Mouse (Mus musculus): ENCODE data around the gene Arsj. TPM values are rescaled to one million over a fixed set of nuclear protein-coding genes. Genes with fewer than 3 reads are reported as not detected.
A peak's percentile ranks its signal among the peaks of the same experiment; 100 is the strongest.

Gene Arsj
- polyA plus RNA-seq, 1 experiment from 2014 or later, result 1.5 TPM

- H3K27ac ChIP-seq (ENCODE audit: low read length), result no peak overlapping the region
- peak; percentile 25; the same call in 1 of the 2 replicates for ATAC-seq
Measured at GRCm38 (mm10) chr3:126397451-126397850, 34.0 kb downstream of the Arsj start.

DNA sequence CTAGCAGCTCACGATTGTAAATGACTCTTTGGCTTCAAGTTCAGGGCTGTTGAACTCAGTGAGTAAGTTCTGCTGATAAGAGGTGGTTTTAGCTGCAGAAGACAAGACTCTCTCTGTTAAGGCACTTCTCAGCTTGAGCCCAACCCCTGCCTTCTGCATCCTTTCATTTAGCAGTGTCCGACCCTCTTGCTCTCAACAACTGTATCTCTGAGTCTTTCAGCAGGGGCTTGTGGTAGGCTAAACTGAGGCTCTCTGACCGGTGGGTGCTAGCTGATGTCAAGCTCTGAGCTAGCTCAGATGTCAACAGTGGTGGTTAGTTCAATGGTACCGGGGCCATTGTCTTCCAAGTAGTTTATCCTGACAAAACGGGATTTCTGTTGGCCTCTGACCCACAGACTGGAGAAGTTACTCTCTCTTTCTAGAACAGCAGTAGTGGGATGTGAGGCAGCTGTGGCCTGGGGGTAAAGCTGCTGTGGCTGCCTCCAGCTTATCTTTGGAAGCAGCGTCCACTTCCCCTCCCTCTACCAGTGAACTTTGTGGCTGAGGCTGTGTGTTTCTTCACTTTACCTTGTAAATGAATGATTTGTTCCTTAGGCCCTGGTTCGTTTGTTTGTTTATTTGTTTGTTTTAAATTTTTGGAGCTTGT lies 34.6 kb downstream of the Arsj start:
- Histone ChIP-seq H3K4me1 (ENCODE audit: insufficient read depth, low read depth, low read length) (no peaks in the 10 kb centered on the region), H3K4me3 (ENCODE audit: low read depth, low read length) (no peak overlapping the region), H3K36me3 (ENCODE audit: insufficient read depth, low read length) (no peaks in the 10 kb centered on the region), H3K27ac (ENCODE audit: low read length) (no peak overlapping the region), H3K9ac (replicated peaks; ENCODE audit: low read depth) (no peak overlapping the region), H3K9me3 (ENCODE audit: low read length) (no peaks in the 10 kb centered on the region), H3K27me3 (replicated peaks; ENCODE audit: insufficient read depth, low read length) (no peaks in the 10 kb centered on the region), H3K4me2 (replicated peaks; ENCODE audit: low read depth, low read length) (no peak overlapping the region)
- no peak for ATAC-seq
- peak; percentile 13 for DNase-seq (ENCODE audit: low spot score)
- TF ChIP-seq EP300 (IDR thresholded peaks at IDR 0.05), result no peak
- WGBS, result 37% methylated on average over 7 of the region's 7 CpGs

More at GRCm38 (mm10) chr3:126397451-126397850, 34.0 kb downstream of the Arsj start:
- DNase-seq (ENCODE audit: low spot score), result peak; percentile 49
- H3K4me3 ChIP-seq (ENCODE audit: low read depth, low read length), result no peak overlapping the region
- 66% methylated on average over 2 of the region's 2 CpGs for WGBS
- no peaks in the 10 kb centered on the region for H3K9me3 ChIP-seq (ENCODE audit: low read length)
- no peak overlapping the region for H3K4me2 ChIP-seq (replicated peaks; ENCODE audit: low read depth, low read length)
- H3K9ac ChIP-seq (replicated peaks; ENCODE audit: low read depth), result no peak overlapping the region
- H3K4me1 ChIP-seq (ENCODE audit: insufficient read depth, low read depth, low read length), result no peaks in the 10 kb centered on the region
- H3K36me3 ChIP-seq (ENCODE audit: insufficient read depth, low read length), result no peaks in the 10 kb centered on the region
- H3K27me3 ChIP-seq (replicated peaks; ENCODE audit: insufficient read depth, low read length), result no peaks in the 10 kb centered on the region
- no peak for TF ChIP-seq EP300 (IDR thresholded peaks at IDR 0.05)
- no peak for TF ChIP-seq CTCF (IDR thresholded peaks at IDR 0.05)

DNA sequence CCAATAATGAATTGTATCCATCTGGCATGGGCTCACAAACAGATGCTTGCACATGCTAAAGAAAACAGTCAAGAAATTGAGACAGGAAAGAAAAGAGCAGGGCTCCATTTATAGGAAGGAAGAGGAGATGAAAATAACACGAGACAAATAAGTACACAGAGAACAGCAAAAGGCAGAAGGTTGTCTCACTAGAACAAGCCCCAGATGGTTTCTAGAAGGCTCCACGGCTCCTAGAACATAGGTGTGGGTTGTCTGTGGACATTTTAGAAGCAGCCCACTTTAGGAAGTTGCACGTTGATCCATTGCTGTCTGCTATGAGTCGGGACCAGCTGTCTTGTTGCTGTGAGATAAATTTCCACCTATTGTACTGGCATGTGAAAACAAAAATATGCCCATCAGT lies 37.2 kb downstream of the Arsj start:
- H3K4me3 ChIP-seq (ENCODE audit: low read depth, low read length), result no peak overlapping the region
- no peak for TF ChIP-seq EP300 (IDR thresholded peaks at IDR 0.05)
- no peaks in the 10 kb centered on the region for H3K36me3 ChIP-seq (ENCODE audit: insufficient read depth, low read length)
- no peak overlapping the region for H3K9ac ChIP-seq (replicated peaks; ENCODE audit: low read depth)
- no peaks in the 10 kb centered on the region for H3K4me1 ChIP-seq (ENCODE audit: insufficient read depth, low read depth, low read length)
- no peak overlapping the region for H3K4me2 ChIP-seq (replicated peaks; ENCODE audit: low read depth, low read length)
- no peaks in the 10 kb centered on the region for H3K9me3 ChIP-seq (ENCODE audit: low read length)
- ATAC-seq (no peak), DNase-seq (ENCODE audit: low spot score) (no peak)
- 38% methylated on average over 4 of the region's 4 CpGs for WGBS
- no peaks in the 10 kb centered on the region for H3K27me3 ChIP-seq (replicated peaks; ENCODE audit: insufficient read depth, low read length)
- H3K27ac ChIP-seq (ENCODE audit: low read length), result no peak overlapping the region

- no peak for TF ChIP-seq EP300 (IDR thresholded peaks at IDR 0.05)
- TF ChIP-seq CTCF (IDR thresholded peaks at IDR 0.05), result peak; percentile 89
- no peaks in the 10 kb centered on the region for H3K27me3 ChIP-seq (replicated peaks; ENCODE audit: insufficient read depth, low read length)
- no peaks in the 10 kb centered on the region for H3K36me3 ChIP-seq (ENCODE audit: insufficient read depth, low read length)
- WGBS, result 18% methylated on average over 3 of the region's 3 CpGs
- ATAC-seq (peak; percentile 49; the same call in 1 of the 2 replicates), DNase-seq (ENCODE audit: low spot score) (peak; percentile 79)
- no peaks in the 10 kb centered on the region for H3K4me1 ChIP-seq (ENCODE audit: insufficient read depth, low read depth, low read length)
- no peak overlapping the region for H3K27ac ChIP-seq (ENCODE audit: low read length)
- no peak overlapping the region for H3K4me3 ChIP-seq (ENCODE audit: low read depth, low read length)
- H3K9me3 ChIP-seq (ENCODE audit: low read length), result no peaks in the 10 kb centered on the region
- H3K4me2 ChIP-seq (replicated peaks; ENCODE audit: low read depth, low read length), result no peak overlapping the region
- H3K9ac ChIP-seq (replicated peaks; ENCODE audit: low read depth), result no peak overlapping the region
Measured at GRCm38 (mm10) chr3:126402836-126403235, 39.4 kb downstream of the Arsj start.

DNA sequence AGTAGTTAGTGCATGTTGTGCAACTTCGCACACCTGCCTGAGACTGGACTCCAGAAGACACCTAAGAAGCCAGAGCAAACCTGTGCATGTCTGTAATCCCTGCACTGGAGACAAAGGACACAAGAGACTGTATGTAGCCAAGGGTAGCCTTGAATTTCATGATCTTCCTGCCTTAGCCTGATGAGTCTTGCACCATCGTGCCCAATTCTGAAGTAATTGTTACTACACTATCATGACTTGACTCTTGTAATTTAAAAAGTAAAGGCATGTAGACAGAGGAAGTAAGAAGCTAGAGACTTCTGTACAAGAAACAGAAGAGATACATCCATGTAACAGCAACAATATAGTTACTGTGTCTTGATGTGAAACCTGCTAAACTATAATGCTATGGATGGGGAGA lies 40.7 kb downstream of the Arsj start:
- no peak for DNase-seq (ENCODE audit: low spot score)
- no peak for TF ChIP-seq CTCF (IDR thresholded peaks at IDR 0.05)
- TF ChIP-seq EP300 (IDR thresholded peaks at IDR 0.05), result no peak

GRCm38 (mm10) chr3:126430524-126431064 lies 67.1 kb downstream of the Arsj start:
- WGBS, result 86% methylated on average over 3 of the region's 3 CpGs
- no peak overlapping the region for H3K27ac ChIP-seq (ENCODE audit: low read length)
- no peaks in the 10 kb centered on the region for H3K9me3 ChIP-seq (ENCODE audit: low read length)
- no peak for ATAC-seq
- H3K9ac ChIP-seq (replicated peaks; ENCODE audit: low read depth), result no peak overlapping the region
- no peak overlapping the region for H3K4me2 ChIP-seq (replicated peaks; ENCODE audit: low read depth, low read length)
- TF ChIP-seq CTCF (IDR thresholded peaks at IDR 0.05) (no peak), EP300 (IDR thresholded peaks at IDR 0.05) (no peak)
- no peak overlapping the region for H3K4me3 ChIP-seq (ENCODE audit: low read depth, low read length)
- H3K27me3 ChIP-seq (replicated peaks; ENCODE audit: insufficient read depth, low read length), result no peaks in the 10 kb centered on the region
- no peak for DNase-seq (ENCODE audit: low spot score)
- H3K36me3 ChIP-seq (ENCODE audit: insufficient read depth, low read length), result no peaks in the 10 kb centered on the region
- no peaks in the 10 kb centered on the region for H3K4me1 ChIP-seq (ENCODE audit: insufficient read depth, low read depth, low read length)

More for the DNA sequence above, 40.7 kb downstream of the Arsj start:
- H3K9ac ChIP-seq (replicated peaks; ENCODE audit: low read depth), result no peak overlapping the region
- ATAC-seq, result no peak
- H3K27me3 ChIP-seq (replicated peaks; ENCODE audit: insufficient read depth, low read length), result no peaks in the 10 kb centered on the region
- H3K4me2 ChIP-seq (replicated peaks; ENCODE audit: low read depth, low read length), result no peak overlapping the region
- H3K36me3 ChIP-seq (ENCODE audit: insufficient read depth, low read length), result no peaks in the 10 kb centered on the region
- no peak overlapping the region for H3K4me3 ChIP-seq (ENCODE audit: low read depth, low read length)
- no peaks in the 10 kb centered on the region for H3K4me1 ChIP-seq (ENCODE audit: insufficient read depth, low read depth, low read length)
- WGBS, result 87% methylated on average over 2 of the region's 2 CpGs
- H3K27ac ChIP-seq (ENCODE audit: low read length), result no peak overlapping the region
- H3K9me3 ChIP-seq (ENCODE audit: low read length), result no peaks in the 10 kb centered on the region

All from lung, postnatal 0 days (tissue).